Mouse (Mus musculus): Measurements from ENCODE around the gene Clpsl2. TPM values are rescaled to one million over a fixed set of nuclear protein-coding genes. Genes with fewer than 3 reads are reported as not detected.

The Clpsl2 gene
- not detected for polyA plus RNA-seq (2017; shearing (Covaris generic))

GRCm38 (mm10) chr17:28549111-28549510 lies at the start of gene Clpsl2:
Gene Clpsl2, plus strand, starts transcription at chr17:28549411.

GRCm38 (mm10) chr17:28517441-28517955 lies 31.7 kb upstream of the Clpsl2 start, which contains the start of gene Fkbp5:
Gene Fkbp5, minus strand, starts transcription at chr17:28517527.

DNA sequence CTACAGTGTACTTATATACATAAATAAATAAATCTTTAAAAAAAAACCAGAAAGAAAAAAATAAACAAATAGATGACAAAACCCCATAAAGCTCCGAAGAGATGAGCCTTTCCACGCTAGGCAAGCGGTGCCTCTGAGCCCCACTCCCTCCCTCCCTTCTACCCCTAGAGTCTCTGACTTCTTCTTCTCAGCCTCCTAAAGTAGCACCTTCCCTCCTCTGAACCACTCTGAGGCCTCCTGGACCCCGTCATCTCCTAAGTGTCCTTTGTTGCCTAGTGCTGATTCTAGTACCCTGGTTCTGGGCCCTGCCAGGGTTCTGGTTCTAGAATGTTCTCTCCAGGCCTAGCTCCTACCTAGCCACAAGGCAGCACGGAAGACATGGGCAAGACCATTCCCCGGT lies 18.7 kb upstream of the Clpsl2 start, which contains the start of gene Armc12:
Gene Armc12 (plus strand): TSS at position 301 of the 400 bp plus-strand sequence.

GRCm38 (mm10) chr17:28560598-28560997 lies 11.4 kb downstream of the Clpsl2 start, which contains the start of gene Clps:
Gene Clps, minus strand, starts transcription at chr17:28560766.

DNA sequence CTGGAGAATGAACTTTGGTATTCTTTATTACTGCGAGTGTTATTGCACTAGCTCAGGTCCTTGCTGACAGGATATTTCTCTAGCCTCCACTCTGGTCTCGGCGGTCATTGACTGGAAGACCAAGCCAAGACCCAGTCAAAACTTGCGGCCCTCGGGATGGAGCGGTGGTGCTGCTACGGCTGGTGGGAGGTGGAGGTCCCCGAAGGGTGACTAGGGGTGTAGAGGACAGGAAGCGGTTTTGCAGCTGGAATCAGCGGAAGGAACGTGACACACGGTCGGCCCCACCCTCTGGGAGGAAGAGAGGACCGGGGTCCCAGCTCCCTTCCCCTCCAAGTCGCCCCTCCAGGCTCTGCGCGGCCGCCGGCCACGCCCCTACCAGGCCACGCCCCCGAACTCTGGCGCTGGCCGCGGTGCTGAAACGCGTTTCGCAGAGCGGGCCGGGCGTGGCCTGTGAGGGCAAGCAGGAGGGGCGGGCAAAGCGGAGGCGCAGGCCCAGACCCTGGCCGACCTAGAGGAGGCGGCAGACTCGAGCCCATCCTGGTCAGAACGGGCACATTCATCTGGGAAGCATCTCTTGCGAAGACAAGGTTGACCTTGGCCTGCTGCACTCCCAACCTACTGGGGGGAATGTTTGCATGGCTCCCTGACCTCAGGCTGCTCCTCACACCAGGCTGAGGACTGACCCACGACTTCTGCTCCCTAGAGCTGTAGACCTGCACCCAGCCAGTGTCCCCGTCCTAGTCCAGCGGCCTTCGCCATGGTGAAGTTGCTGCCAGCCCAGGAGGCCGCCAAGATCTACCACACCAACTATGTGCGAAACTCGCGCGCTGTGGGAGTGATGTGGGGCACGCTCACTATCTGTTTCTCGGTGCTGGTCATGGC lies 26.3 kb downstream of the Clpsl2 start, which contains the start of gene Lhfpl5:
Gene Lhfpl5 (plus strand): TSS at position 398 of the 882 bp plus-strand sequence.

Other genes with a start within 250 kb of the Clpsl2 start
- gene Fance, start 235.9 kb upstream of the Clpsl2 start, polyA plus RNA-seq (2017; shearing (Covaris generic)): 25.4 TPM
- gene Rpl10a, start 220.9 kb upstream of the Clpsl2 start, polyA plus RNA-seq (2017; shearing (Covaris generic)): 349 TPM
- gene Tead3, start 198.6 kb upstream of the Clpsl2 start, polyA plus RNA-seq (2017; shearing (Covaris generic)): not detected
- gene Tulp1, start 184.2 kb upstream of the Clpsl2 start, polyA plus RNA-seq (2017; shearing (Covaris generic)): not detected
- gene Fkbp5, start 31.9 kb upstream of the Clpsl2 start, polyA plus RNA-seq (2017; shearing (Covaris generic)): 84.8 TPM
- not detected for gene Armc12, start 18.6 kb upstream of the Clpsl2 start, polyA plus RNA-seq (2017; shearing (Covaris generic))
- not detected for gene Clps, start 11.4 kb downstream of the Clpsl2 start, polyA plus RNA-seq (2017; shearing (Covaris generic))
- 0.26 TPM for gene Lhfpl5, start 26.2 kb downstream of the Clpsl2 start, polyA plus RNA-seq (2017; shearing (Covaris generic))
- gene Srpk1, start 73.3 kb downstream of the Clpsl2 start, polyA plus RNA-seq (2017; shearing (Covaris generic)): 255 TPM
- gene Slc26a8, start 140.8 kb downstream of the Clpsl2 start, polyA plus RNA-seq (2017; shearing (Covaris generic)): not detected
- 123 TPM for gene Mapk14, start 141.9 kb downstream of the Clpsl2 start, polyA plus RNA-seq (2017; shearing (Covaris generic))
- gene AC170998.1, start 176.7 kb downstream of the Clpsl2 start, polyA plus RNA-seq (2017; shearing (Covaris generic)): 7.7 TPM
- gene Mapk13, start 219.9 kb downstream of the Clpsl2 start, polyA plus RNA-seq (2017; shearing (Covaris generic)): not detected

Data from effector memory CD4-positive, alpha-beta T cell, adult 5 months (primary cell).